Mouse (Mus musculus) stomach, embryonic 15.5 days (tissue): ENCODE measurements around the gene Atp5j2. TPM values are rescaled to one million over a fixed set of nuclear protein-coding genes. Genes with fewer than 3 reads are reported as not detected.
"Not testable (repeated sequence)": the region's sequence is repeated elsewhere in the genome, so short reads cannot be mapped to it uniquely, and the experiment has no call there.

ENCODE experiments used
- ATAC-seq: fragments of 200-750 bp; cut with Nextera tagmentation; 2 replicates; pipeline ENCODE4 v1.8.0; 2017; ENCODE audit warnings: low read depth, moderate number of reproducible peaks, moderate TSS enrichment; ENCODE audit not compliant: insufficient read depth, low FRiP score
- H3K27ac ChIP-seq: fragments of 300-500 bp; sonication (generic); 2 replicates; pipeline ENCODE4 v1.5.1; 2015; ENCODE audit warnings: mild to moderate bottlenecking, inconsistent platforms
- H3K27me3 ChIP-seq: fragments of 300-500 bp; sonication (generic); replicated peaks from 2 replicates; pipeline ENCODE4 v1.6.1; 2015; ENCODE audit warnings: inconsistent platforms
- H3K36me3 ChIP-seq: fragments of 300-500 bp; sonication (generic); 2 replicates; pipeline ENCODE4 v1.6.1; 2015; ENCODE audit warnings: inconsistent platforms
- H3K4me1 ChIP-seq: fragments of 300-500 bp; sonication (generic); 2 replicates; pipeline ENCODE4 v1.6.1; 2015; ENCODE audit warnings: inconsistent platforms
- H3K4me2 ChIP-seq: fragments of 300-500 bp; sonication (generic); 2 replicates; pipeline ENCODE4 v1.6.1; 2015; ENCODE audit warnings: mild to moderate bottlenecking, inconsistent platforms
- H3K4me3 ChIP-seq: fragments of 300-500 bp; sonication (generic); replicated peaks from 2 replicates; pipeline ENCODE4 v1.5.1; 2015; ENCODE audit warnings: inconsistent platforms
- H3K9ac ChIP-seq: fragments of 300-500 bp; sonication (generic); 2 replicates; pipeline ENCODE4 v1.6.1; 2015; ENCODE audit warnings: inconsistent platforms
- H3K9me3 ChIP-seq: fragments of 300-500 bp; sonication (generic); 2 replicates; pipeline ENCODE4 v1.6.1; 2016; ENCODE audit warnings: inconsistent platforms
- WGBS: fragments of 180-500 bp; shearing (Covaris S2); methylation state at CpG from one replicate; pipeline ENCODE4 v1.1.7; 2015; 5-methylcytosine and 5-hydroxymethylcytosine counted together
- polyA plus RNA-seq: library from polyadenylated mRNA; unstranded; fragments of >200 nt; fragmentation: Nextera tagmentation; extraction: Ambion mirVana; gene quantifications from 2 replicates; pipeline ENCODE4 v1.2.1, GENCODE M21; 2015

Atp5j2 gene
- 678 and 770 TPM in 2 replicates for polyA plus RNA-seq

DNA sequence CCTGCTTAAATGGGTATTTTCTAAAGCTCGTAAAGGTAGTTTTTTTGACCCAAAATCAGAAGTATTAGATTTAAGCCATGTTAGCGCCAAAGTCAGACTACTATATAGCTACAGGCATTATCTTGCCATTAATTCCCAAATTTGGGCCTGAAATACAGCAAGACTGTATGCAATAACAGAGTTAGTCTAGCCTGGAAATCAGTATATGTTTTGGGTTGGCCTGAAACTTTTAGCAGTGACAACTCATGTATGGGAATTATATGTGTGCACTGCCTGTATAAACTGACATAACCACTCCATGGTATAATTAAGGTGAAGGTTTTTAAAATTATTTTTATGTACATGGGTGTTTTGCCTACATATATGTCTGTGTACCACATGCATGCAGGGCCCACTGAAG, at the start of gene Atp5j2:
TSS of gene Atp5j2 (minus strand) at position 101 of the 400 bp plus-strand sequence.
- Histone ChIP-seq H3K36me3 (0 out of 2 replicates have a peak, but pooled peaks cover 20% of the 10 kb centered on the region), H3K4me2 (peak within 1 kb of the TSS; percentile 65), H3K9ac (peak within 1 kb of the TSS; percentile 54), H3K4me3 (peak within 1 kb of the TSS; percentile 75), H3K4me1 (peaks cover 13% of the 10 kb centered on the region), H3K27ac (peak within 1 kb of the TSS; percentile 80), H3K27me3 (no peaks in the 10 kb centered on the region), H3K9me3 (no peaks in the 10 kb centered on the region)
- 87% methylated on average over 2 of the region's 2 CpGs for WGBS
- ATAC-seq, result no peak

DNA sequence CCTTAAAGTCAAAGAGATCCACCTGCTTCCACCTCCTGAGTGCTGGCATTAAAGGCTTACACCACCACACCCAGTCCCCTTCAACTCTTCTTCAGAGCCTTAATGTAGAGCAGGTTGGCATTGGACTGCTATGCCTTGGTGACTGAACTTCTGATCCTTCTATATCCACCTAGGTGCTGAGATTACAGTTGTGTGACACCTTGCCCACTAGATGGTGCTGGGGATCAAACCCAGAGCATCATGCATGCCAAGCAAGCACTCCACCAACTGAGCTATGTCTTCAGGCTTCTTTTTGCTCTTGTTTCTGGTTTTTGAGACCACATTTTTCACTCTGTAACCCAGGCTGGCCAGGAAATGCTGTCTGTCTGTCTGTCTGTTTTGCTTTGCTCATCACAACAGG, 42.8 kb upstream of the Atp5j2 start:
- peaks cover 32% of the 10 kb centered on the region for H3K36me3 ChIP-seq
- no peak overlapping the region for H3K27ac ChIP-seq
- no peak for ATAC-seq
- no peaks in the 10 kb centered on the region for H3K27me3 ChIP-seq
- no peak overlapping the region for H3K4me2 ChIP-seq
- no peaks in the 10 kb centered on the region for H3K9me3 ChIP-seq
- no peak overlapping the region for H3K4me3 ChIP-seq
- peaks cover 4% of the 10 kb centered on the region; the same call in 1 of the 2 replicates for H3K4me1 ChIP-seq
- no peak overlapping the region for H3K9ac ChIP-seq

DNA sequence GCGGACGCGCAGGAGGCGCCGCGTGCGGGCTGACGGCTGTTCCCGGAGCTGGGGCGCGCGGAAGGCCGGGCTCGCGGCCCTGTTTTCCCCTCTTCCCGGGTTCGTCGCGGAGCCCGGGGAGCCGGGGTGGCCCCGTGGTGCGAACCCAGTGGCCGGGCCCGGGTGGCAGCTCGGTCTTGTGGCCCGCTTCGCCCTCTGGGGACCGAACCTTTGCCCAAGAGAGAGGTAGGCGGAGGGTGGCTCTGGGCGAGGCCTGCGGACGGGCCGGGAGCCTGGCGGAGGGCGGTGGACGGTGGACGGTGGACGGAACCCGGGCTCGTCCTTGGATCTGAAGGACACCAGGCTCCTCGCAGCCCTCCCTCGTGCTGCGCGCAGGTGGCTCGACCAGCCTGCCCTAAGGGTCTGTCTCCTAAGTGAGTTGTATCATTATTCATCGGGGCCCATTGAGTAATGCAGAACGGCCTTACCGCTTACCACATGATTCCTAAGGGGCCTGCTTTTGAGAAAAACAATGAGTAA, 40.1 kb upstream of the Atp5j2 start:
- ATAC-seq, result peak; percentile 64
- H3K4me2 ChIP-seq, result peak overlapping the region; percentile 79
- WGBS, result 0% methylated on average over 32 of the region's 49 CpGs

DNA sequence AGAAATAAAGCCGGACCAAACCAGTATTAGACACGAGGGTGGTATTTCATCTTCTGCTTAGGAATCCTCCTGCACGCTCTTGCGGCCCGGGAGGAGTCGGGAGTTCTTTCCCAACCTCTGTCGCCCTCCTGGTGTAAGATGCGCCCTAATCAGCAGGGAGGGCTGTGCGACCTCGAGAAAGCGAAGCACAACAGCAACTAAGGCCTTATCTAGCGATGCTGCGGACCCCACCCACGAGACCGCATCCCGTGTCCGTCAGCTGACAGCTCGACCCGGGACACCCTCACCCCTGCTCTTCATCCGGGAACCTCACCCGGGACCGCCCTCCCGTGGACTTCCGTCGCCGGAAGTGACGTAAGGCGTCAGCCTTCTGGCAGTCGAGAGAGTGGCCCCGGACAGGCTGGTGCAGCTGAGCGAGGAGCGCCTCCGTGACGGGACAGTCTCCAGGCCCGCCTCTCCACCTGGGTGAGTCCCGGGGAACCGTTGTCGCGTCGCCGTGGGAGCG, 39.6 kb upstream of the Atp5j2 start, which contains the start of gene Zfp655:
TSS of gene Zfp655 (plus strand) at position 349 of the 505 bp plus-strand sequence.
- H3K27ac ChIP-seq, result peak within 1 kb of the TSS; percentile 90
- no peaks in the 10 kb centered on the region for H3K27me3 ChIP-seq
- peaks cover 12% of the 10 kb centered on the region; the same call in 1 of the 2 replicates for H3K36me3 ChIP-seq
- peaks cover 4% of the 10 kb centered on the region; the same call in 1 of the 2 replicates for H3K4me1 ChIP-seq
- peak within 1 kb of the TSS; percentile 79 for H3K4me2 ChIP-seq
- peak; percentile 98 for ATAC-seq
- H3K9me3 ChIP-seq, result no peaks in the 10 kb centered on the region
- WGBS, result under 1% methylated on average over 42 of the region's 42 CpGs
- H3K4me3 ChIP-seq, result peak within 1 kb of the TSS; percentile 95
- peak within 1 kb of the TSS; percentile 98 for H3K9ac ChIP-seq

More for the DNA sequence above, 40.1 kb upstream of the Atp5j2 start:
- Histone ChIP-seq H3K27ac (peak overlapping the region; percentile 90), H3K4me3 (peak overlapping the region; percentile 95), H3K9ac (peak overlapping the region; percentile 98), H3K4me1 (peaks cover 4% of the 10 kb centered on the region; the same call in 1 of the 2 replicates), H3K9me3 (no peaks in the 10 kb centered on the region), H3K36me3 (peaks cover 13% of the 10 kb centered on the region), H3K27me3 (no peaks in the 10 kb centered on the region)

DNA sequence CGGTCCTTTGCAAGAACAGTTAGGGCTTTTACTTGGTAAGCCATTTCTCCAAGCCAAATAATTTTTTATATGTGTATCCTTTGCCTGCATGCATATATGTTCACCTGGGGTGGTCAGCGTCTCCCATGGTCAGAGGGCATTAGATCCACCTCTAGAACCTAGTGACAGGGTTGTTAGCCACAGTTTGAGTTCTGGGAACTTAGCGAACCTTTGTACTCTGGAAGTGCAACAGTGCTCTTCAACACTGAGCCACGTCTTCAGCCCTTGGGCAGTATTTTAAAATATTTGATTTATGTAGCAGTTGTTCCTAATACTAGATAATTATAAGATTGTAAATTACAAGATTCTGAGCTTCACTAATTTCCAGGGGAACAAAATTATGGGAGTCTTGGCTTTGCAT, 38.8 kb upstream of the Atp5j2 start:
- Histone ChIP-seq H3K4me1 (peaks cover 4% of the 10 kb centered on the region; the same call in 1 of the 2 replicates), H3K4me2 (peak overlapping the region; percentile 79), H3K4me3 (no peak overlapping the region), H3K27me3 (no peaks in the 10 kb centered on the region), H3K36me3 (peaks cover 12% of the 10 kb centered on the region; the same call in 1 of the 2 replicates), H3K9ac (no peak overlapping the region), H3K9me3 (no peaks in the 10 kb centered on the region), H3K27ac (no peak overlapping the region)
- ATAC-seq, result no peak
- WGBS, result 82% methylated on average over 4 of the region's 4 CpGs

DNA sequence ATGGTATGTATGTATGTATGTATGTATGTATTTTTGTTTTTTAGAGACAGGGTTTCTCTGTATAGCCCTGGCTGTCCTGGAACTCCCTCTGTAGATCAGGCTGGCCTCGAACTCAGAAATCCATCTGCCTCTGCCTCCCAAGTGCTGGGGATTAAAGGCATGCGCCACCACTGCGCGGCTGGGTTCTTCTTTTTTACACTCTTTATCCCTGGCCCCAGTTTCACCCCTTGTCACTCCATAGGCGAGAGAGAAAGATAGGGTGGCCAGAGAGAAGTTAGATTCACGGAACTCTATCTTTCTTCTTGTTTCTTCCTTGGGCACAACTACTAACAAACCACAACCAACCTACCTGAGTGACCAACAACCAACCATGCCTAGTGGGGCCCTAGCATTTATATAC, 37.4 kb upstream of the Atp5j2 start:
- H3K4me1 ChIP-seq, H3K27me3 ChIP-seq, ATAC-seq, H3K4me2 ChIP-seq, H3K27ac ChIP-seq, H3K36me3 ChIP-seq, H3K9ac ChIP-seq, H3K4me3 ChIP-seq, H3K9me3 ChIP-seq: not testable (repeated sequence)
- WGBS, result 85% methylated on average over 6 of the region's 6 CpGs

DNA sequence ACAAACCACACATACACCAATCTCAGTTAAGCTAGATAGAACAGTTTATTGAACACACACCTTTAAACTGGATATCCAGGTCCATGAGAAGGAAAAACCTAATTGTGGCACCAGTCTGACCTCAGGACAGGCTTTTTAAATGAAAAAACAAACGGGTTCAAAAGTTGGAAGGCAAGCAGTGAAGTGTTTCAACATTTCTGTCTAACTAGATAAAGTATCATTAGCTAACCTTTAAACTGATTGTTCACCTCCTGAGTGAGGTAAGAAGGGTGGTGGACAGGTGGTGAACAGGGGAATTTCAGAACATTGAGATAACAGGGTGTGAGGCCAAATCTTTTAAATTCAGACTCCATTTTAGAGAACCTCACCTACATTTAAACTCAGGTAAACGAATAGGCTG, 34.6 kb upstream of the Atp5j2 start:
- no peak for ATAC-seq
- no peaks in the 10 kb centered on the region for H3K27me3 ChIP-seq
- no peak overlapping the region for H3K4me3 ChIP-seq
- no peak overlapping the region for H3K9ac ChIP-seq
- H3K27ac ChIP-seq, result no peak overlapping the region
- H3K4me1 ChIP-seq, result no peaks in the 10 kb centered on the region; the same call in 1 of the 2 replicates
- no peaks in the 10 kb centered on the region for H3K9me3 ChIP-seq
- no peak overlapping the region for H3K4me2 ChIP-seq
- WGBS, result 46% methylated on average over 2 of the region's 2 CpGs
- peaks cover 4% of the 10 kb centered on the region; the same call in 1 of the 2 replicates for H3K36me3 ChIP-seq

DNA sequence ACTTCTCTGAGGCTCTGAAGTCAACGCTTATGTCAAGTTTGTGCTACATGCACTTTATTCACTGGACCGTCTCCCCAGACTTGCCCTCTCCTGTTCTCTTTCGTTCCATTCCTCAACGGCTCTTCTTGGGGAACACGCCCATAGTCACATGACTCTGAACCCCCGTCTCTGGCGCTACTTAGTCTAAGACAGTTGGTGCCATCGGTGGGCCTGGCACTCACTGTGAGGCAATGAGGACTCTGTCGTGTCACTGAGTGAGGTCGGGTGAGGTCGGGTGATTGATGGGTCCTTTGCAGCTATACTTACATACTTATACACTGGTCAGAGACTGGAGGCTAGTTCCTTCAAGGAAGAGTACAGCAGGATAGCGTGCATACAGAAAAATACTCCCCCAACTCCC, 31.5 kb upstream of the Atp5j2 start:
- 76% methylated on average over 12 of the region's 12 CpGs for WGBS
- Histone ChIP-seq H3K9me3 (no peaks in the 10 kb centered on the region), H3K4me2 (no peak overlapping the region), H3K36me3 (peaks cover 22% of the 10 kb centered on the region), H3K4me1 (no peaks in the 10 kb centered on the region), H3K27ac (no peak overlapping the region), H3K4me3 (no peak overlapping the region), H3K27me3 (no peaks in the 10 kb centered on the region), H3K9ac (no peak overlapping the region)
- no peak for ATAC-seq

DNA sequence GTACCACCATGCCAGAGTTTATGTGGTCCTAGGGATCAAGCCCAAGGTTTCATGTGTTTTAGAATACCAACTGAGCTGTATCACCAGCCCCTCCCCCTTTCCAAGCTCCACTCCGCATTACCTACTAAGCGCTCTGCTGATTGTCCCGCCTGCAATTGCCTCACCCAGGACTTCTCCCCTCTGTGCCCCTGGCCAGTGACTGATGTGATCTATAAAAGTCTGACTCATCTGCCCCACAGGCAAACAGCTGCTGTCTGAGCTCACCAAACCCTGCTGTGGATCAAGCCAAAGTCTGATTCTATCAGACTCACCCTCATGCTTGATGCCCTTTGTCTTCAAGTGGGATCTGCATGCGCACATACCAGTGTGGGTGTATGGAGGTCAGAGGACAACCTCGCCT, 31.0 kb upstream of the Atp5j2 start:
- 78% methylated on average over 5 of the region's 5 CpGs for WGBS

DNA sequence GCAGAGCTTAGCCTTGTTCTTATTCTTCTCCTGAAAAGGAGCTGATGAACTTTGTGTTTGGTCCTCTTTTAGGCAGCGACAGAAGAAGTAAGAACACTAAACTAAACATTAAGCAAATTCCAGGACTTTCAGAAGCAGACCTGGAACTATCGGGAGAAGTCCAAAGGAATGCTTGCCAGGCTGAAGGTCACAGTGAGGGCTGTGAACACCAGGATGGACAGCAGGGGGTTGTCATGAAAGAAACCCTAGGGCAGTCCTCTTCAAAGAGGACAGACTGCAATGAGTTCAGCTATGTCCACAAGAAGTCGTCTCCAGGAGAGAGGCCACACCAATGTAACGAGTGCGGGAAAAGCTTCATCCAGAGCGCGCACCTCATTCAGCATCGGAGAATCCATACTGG, 28.1 kb upstream of the Atp5j2 start:
- H3K9ac ChIP-seq, result no peak overlapping the region
- H3K27ac ChIP-seq, result no peak overlapping the region
- 95% methylated on average over 8 of the region's 8 CpGs for WGBS
- H3K9me3 ChIP-seq, result no peaks in the 10 kb centered on the region
- H3K4me2 ChIP-seq, result no peak overlapping the region
- H3K36me3 ChIP-seq, result peaks cover 24% of the 10 kb centered on the region
- no peaks in the 10 kb centered on the region for H3K27me3 ChIP-seq
- no peaks in the 10 kb centered on the region for H3K4me1 ChIP-seq
- H3K4me3 ChIP-seq, result no peak overlapping the region
- no peak for ATAC-seq

More for the DNA sequence above, 31.0 kb upstream of the Atp5j2 start:
- no peaks in the 10 kb centered on the region for H3K4me1 ChIP-seq
- no peak for ATAC-seq
- H3K9ac ChIP-seq, result no peak overlapping the region
- H3K27ac ChIP-seq, result no peak overlapping the region
- H3K27me3 ChIP-seq, result no peaks in the 10 kb centered on the region
- H3K4me2 ChIP-seq, result no peak overlapping the region
- H3K36me3 ChIP-seq, result peaks cover 24% of the 10 kb centered on the region
- H3K9me3 ChIP-seq, result no peaks in the 10 kb centered on the region
- no peak overlapping the region for H3K4me3 ChIP-seq

DNA sequence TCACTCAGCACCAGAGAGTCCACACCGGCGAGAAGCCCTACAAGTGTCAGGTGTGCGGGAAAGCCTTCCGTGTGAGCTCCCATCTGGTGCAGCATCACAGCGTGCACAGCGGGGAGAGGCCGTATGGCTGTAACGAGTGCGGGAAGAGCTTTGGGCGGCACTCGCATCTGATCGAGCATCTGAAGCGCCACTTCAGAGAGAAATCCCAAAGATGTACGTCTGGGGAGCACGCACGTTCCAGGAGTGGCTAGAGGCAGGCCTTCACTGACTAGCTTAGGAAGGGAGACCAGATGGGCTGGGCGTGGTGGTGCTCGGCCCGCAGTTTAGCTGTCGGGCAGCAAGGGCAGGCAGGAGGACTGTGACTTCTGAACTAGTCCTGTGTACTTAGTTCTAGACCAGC, 26.8 kb upstream of the Atp5j2 start:
- H3K9me3 ChIP-seq, result no peaks in the 10 kb centered on the region
- H3K4me3 ChIP-seq, result no peak overlapping the region
- H3K4me1 ChIP-seq, result no peaks in the 10 kb centered on the region
- H3K27ac ChIP-seq, result no peak overlapping the region
- no peak for ATAC-seq
- H3K4me2 ChIP-seq, result no peak overlapping the region
- WGBS, result 95% methylated on average over 20 of the region's 20 CpGs
- no peak overlapping the region for H3K9ac ChIP-seq
- H3K27me3 ChIP-seq, result no peaks in the 10 kb centered on the region
- peaks cover 29% of the 10 kb centered on the region for H3K36me3 ChIP-seq

DNA sequence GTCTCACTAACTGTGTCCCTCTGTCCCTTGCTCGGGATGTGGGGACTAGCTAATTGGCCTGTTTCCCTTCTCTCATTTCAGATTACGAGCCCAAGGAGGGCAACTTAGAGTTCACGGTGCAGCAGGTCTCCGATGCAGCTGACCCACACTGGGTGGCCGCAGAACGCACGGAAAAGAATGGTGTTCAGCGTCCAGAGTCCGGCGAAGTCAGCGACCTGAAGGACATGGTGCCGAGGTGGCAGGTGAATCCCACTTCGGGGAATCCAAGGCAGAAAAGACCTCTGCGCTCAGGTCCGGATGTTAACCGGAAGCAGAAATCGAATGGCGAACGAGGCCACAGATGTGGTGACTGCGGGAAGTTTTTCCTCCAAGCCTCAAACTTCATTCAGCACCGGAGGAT, 26.3 kb upstream of the Atp5j2 start:
- Histone ChIP-seq H3K4me3 (no peak overlapping the region), H3K36me3 (peaks cover 32% of the 10 kb centered on the region), H3K4me2 (no peak overlapping the region), H3K9me3 (no peaks in the 10 kb centered on the region), H3K27me3 (no peaks in the 10 kb centered on the region), H3K9ac (no peak overlapping the region), H3K27ac (no peak overlapping the region), H3K4me1 (no peaks in the 10 kb centered on the region)
- ATAC-seq, result no peak
- 95% methylated on average over 21 of the region's 21 CpGs for WGBS
